Mouse (Mus musculus) c-Kit-positive CD71-positive TER-119-positive erythroid progenitor cells, embryonic 14.5 days (primary cell): ENCODE measurements around the gene Lrrc66.

Source experiments
- DNase-seq: peaks from one replicate; pipeline ENCODE4 v3.0.0-alpha.2; 2013; ENCODE audit warnings: low spot score

The Lrrc66 gene

GRCm38 (mm10) chr5:73632291-73632690, at the start of gene Lrrc66:
Gene Lrrc66, minus strand, starts transcription at chr5:73632526.
- no peak for DNase-seq

GRCm38 (mm10) chr5:73676626-73677025, 44.3 kb upstream of the Lrrc66 start:
- no peak for DNase-seq

DNA sequence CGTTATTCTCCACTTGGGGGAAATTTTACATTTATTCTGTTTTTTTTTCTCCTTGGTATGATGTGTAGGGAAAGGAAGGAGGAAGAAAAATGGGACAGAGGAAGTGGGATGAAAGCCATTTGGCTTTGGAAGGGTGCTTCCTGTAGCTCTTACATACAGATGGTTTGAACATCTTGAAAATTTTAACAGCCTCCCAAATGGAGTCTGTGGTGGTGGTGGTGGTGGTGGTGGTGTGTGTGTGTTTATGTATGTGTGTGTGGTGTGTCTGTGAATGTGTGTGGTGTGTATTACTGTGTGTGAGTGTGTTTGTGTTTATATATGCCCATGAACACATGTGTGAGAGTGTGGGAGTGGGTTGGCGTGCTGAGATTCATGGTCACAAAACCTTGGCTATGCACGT, 43.3 kb upstream of the Lrrc66 start:
- DNase-seq: no peak

DNA sequence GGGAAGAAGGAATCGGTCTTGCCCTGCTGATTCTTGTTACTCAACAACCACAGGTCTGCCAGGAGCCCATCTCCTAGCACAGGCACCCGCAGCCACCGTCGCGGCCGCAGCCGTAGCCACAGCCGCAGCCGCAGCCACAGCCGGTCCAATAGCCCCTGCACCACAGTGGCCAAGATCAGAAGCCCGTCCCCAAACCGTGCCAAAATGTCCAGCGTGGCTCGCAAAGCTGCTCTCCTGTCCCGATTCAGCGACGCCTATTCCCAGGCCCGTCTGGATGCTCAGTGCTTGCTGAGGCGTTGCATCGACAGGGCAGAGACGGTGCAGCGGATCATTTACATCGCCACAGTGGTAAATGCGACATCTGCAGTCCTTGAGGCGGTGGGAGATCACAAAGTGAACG, 37.1 kb upstream of the Lrrc66 start:
- DNase-seq: no peak

DNA sequence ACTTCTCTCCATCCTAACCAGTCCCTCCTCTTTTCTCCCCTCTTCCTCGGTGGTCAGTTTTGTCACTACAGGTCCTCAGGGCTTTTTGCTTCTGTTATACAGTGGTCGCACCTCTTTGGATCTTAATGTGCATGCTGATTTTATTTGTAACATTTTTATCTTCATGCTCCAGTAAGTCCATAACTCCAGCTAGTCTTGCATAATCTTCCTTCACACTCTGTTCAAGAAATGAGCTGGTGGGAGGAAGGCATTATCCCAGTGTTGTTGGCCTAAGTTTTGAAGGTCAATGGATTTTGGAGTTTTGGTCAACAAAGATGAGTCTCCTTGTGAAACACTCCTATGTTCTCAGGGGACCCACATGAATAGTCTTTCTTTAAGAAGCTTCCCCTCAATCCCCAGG, 35.6 kb upstream of the Lrrc66 start:
- no peak for DNase-seq

GRCm38 (mm10) chr5:73666695-73667094, 34.4 kb upstream of the Lrrc66 start:
- DNase-seq: no peak

GRCm38 (mm10) chr5:73651855-73652201, 19.5 kb upstream of the Lrrc66 start:
- no peak for DNase-seq

- no peak for DNase-seq
Observed at GRCm38 (mm10) chr5:73651061-73651854, 18.9 kb upstream of the Lrrc66 start, which contains the start of gene Spata18. Gene Spata18, plus strand, starts transcription at chr5:73651379.

DNA sequence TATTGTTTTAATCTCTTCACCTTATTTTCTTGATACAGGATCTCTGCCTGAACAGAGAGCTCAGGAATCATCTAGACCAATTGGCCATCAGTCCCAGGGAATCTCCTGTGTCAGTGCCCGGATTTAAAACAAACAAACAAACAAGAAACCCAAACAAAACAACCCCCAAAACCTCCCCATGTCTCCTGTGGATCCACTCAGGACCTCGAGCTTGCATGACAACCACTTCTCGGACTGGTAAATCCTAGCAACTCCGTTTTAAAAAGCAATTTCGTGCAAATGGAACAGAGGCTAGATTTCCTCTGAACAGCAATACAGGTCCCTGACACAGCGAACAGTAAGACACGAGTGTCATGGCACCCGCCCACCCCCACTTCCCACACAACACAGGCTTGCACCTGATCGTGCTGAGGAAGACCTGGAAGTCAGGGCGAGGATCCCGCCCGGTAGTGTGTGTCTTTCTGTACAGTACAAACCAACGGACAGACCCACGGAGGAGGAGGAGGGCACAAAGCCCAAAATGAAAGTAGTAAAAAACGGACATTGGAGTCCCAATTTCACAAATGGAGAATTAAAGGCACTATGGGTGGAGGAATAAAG, 18.1 kb upstream of the Lrrc66 start:
- no peak for DNase-seq

- peak; percentile 37 for DNase-seq
Observed at GRCm38 (mm10) chr5:73647261-73647900, 15.1 kb upstream of the Lrrc66 start, which contains the start of gene Sgcb. Gene Sgcb, minus strand, starts transcription at chr5:73647790.

DNA sequence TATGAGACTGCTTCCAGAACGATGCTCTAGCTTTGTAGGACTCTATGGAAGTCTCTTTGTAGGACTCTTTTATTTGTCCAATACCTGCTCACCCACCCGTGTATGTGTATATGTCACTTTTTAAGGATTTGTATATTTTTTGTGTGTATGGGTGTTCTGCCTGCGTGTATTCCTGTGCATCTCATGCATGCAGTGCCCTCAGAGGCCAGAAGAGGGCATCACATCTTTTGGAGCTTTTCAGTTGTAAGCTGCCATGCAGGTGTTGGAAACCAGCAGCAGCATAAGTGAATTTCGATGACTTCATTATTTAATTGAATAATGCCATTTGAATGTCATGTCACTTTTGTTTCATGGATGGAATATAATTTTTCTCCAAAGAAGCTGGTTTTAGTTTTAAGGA, 9.8 kb upstream of the Lrrc66 start:
- no peak for DNase-seq

DNA sequence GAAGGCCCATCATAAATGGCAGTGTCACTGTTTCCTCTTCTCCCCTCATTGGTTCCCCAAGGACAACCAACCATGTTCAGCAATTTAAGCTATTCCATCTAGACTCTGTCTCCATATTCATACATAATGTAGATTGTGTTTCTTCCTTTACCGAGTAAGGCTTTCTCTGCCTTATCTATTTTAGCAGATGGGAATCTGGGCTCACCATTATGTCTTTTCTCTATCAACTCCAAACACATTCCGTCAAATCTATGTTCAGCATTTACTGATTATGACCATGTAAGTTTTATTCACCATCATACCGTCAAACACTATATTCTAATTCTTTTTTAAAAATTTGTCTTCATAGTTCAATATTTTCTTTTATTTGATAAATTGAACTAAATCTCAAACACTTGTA, 8.7 kb upstream of the Lrrc66 start:
- DNase-seq: no peak

DNA sequence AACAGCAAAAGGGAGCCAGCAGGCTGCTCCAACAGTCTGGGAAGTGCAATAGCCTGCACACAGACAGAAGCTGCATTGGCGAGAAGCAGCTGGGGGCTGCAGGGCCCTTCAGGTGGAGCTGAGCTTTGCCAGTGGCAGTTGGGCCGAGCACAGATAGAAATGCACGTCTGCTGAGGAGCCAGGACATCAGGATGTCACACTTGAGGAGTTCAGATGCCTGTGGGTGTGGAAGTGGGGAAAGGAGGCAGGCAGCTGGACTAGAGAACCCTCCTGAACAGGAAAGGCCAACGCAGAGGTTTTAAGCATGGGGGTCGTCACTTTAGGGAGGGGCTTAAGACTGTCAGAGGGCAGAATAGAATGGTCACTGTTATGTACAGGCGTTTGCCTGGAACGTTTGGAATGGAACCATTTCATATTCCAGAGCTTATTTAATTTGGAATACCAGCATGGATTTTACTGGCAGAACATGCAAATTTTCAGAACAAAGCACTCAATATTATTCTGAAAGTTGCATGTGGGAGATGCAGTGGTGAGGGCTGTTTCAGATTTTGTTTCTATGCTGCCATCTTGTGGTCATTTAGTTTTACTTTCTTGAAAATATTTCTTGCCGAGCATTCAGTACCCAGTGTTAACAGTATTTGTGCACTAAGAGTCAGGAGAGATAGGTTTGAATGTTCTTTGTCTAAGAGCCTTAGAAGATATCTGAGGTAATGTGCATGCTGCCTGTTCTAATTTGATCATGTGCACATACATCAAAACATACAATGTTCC, 5.2 kb upstream of the Lrrc66 start:
- peak; percentile 17 for DNase-seq

GRCm38 (mm10) chr5:73633141-73633540, 815 bp upstream of the Lrrc66 start:
- peak; percentile 36 for DNase-seq

DNA sequence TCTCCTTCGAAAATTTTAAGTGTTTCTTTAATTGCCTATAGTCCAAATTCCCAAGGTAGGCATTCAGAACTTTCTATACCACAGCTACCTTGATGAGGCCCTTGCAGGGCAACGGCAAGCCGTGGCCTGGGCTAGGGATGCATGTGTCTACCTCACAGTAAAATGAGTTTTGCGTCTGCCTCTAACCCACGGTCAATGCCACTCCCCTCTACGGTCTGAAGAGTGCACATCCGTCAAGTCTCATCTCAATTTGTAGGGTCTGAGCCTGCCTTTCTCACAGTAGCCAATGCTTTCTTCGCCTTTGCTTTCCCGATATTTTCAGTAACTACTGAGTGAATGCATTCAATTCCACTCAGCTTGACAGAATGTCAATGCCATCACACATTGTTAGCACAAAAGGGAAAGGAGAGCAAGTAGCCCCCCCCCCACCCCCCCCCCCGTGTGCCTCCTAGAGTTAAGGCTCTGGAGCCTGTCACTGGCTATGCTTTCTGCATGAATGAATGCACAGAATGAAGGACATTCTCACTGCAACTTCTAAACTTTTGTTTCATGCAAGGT, 1.2 kb downstream of the Lrrc66 start:
- no peak for DNase-seq

- DNase-seq: no peak
Observed at GRCm38 (mm10) chr5:73630141-73630540, 2.2 kb downstream of the Lrrc66 start.

DNA sequence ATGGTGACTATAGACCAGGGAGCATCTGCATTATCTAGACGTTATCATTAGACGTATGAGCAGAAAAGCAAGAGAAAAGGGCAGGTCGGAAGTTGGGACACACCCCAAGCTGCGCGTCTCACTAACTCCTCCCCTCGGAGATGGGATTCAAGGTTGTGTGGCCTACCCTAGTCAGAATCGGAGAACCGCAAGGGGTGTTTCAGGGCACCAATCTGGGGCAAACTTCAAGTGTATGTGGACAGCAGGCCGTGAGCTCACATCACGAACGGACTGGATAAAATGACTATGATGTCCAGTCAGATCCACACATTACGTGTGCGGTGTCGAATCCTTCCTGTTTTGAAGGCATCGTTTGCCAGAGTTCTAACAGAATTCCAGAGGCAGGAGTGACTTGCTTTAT, 4.3 kb downstream of the Lrrc66 start:
- DNase-seq: no peak

GRCm38 (mm10) chr5:73627559-73627958, 4.8 kb downstream of the Lrrc66 start:
- no peak for DNase-seq

DNA sequence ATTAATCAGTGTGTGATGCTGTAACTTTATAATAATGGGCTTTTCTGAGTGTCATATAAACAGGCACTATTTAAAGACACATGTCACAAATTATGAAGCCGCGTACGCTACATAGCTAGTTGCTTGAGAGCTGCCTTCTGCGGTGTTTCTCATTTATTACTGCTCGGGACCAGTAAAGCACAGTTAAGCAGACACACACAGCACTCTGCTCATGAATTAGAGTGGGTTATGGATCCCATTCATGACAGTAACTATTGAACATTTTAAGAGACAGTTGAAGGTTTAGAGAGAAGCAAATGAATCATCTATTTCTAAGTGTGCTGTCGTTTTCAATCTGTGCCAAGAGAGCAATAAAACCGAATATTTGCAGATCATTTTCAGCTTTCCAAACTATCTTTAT, 5.5 kb downstream of the Lrrc66 start:
- no peak for DNase-seq

- DNase-seq: no peak
Observed at GRCm38 (mm10) chr5:73625505-73625904, 6.8 kb downstream of the Lrrc66 start.

GRCm38 (mm10) chr5:73618969-73619368, 13.4 kb downstream of the Lrrc66 start:
- no peak for DNase-seq

- no peak for DNase-seq
Observed at GRCm38 (mm10) chr5:73615211-73615610, 17.1 kb downstream of the Lrrc66 start.
